Mouse (Mus musculus) liver, embryonic 15.5 days (tissue): ENCODE measurements around the gene Slc48a1. TPM values are rescaled to one million over a fixed set of nuclear protein-coding genes. Genes with fewer than 3 reads are reported as not detected.
A peak's percentile ranks its signal among the peaks of the same experiment; 100 is the strongest.

Experiments
- ATAC-seq: fragments of 200-750 bp; cut with Nextera tagmentation; 2 replicates; pipeline ENCODE4 v1.8.0; 2017; ENCODE audit warnings: moderate number of reproducible peaks, mild to moderate bottlenecking, moderate library complexity; ENCODE audit not compliant: insufficient read depth
- H3K27ac ChIP-seq: fragments of 300-500 bp; sonication (generic); replicated peaks from 2 replicates; pipeline ENCODE4 v1.5.1; 2015; ENCODE audit warnings: mild to moderate bottlenecking, inconsistent platforms
- H3K27me3 ChIP-seq: fragments of 300-500 bp; sonication (generic); 2 replicates; pipeline ENCODE4 v1.6.1; 2015; ENCODE audit warnings: mild to moderate bottlenecking, inconsistent platforms
- H3K36me3 ChIP-seq: fragments of 300-500 bp; sonication (generic); replicated peaks from 2 replicates; pipeline ENCODE4 v1.6.1; 2015; ENCODE audit warnings: moderate library complexity, mild to moderate bottlenecking, inconsistent platforms
- H3K4me1 ChIP-seq: fragments of 300-500 bp; sonication (generic); replicated peaks from 2 replicates; pipeline ENCODE4 v1.6.1; 2015; ENCODE audit warnings: inconsistent platforms
- H3K4me2 ChIP-seq: fragments of 300-500 bp; sonication (generic); 2 replicates; pipeline ENCODE4 v1.6.1; 2015; ENCODE audit warnings: moderate library complexity, mild to moderate bottlenecking, inconsistent platforms
- H3K4me3 ChIP-seq: fragments of 300-500 bp; sonication (generic); replicated peaks from 2 replicates; pipeline ENCODE4 v1.5.1; 2015; ENCODE audit warnings: mild to moderate bottlenecking, inconsistent platforms
- H3K9ac ChIP-seq: fragments of 300-500 bp; sonication (generic); 2 replicates; pipeline ENCODE4 v1.6.1; 2015; ENCODE audit warnings: moderate library complexity, mild to moderate bottlenecking, inconsistent platforms
- H3K9me3 ChIP-seq: fragments of 300-500 bp; sonication (generic); replicated peaks from 2 replicates; pipeline ENCODE4 v1.6.1; 2016; ENCODE audit warnings: inconsistent platforms
- WGBS: fragments of 180-500 bp; shearing (Covaris S2); methylation state at CpG from one replicate; pipeline ENCODE4 v1.1.7; 2015; ENCODE audit warnings: mixed read lengths; ENCODE audit not compliant: insufficient replicate concordance; 5-methylcytosine and 5-hydroxymethylcytosine counted together
- polyA plus RNA-seq: library from polyadenylated mRNA; unstranded; fragments of >200 nt; fragmentation: Nextera tagmentation; extraction: Ambion mirVana; gene quantifications from 2 replicates; pipeline ENCODE4 v1.2.1, GENCODE M21; 2015

Gene Slc48a1
- polyA plus RNA-seq, 1 experiment from 2014 or later = 101 TPM

DNA sequence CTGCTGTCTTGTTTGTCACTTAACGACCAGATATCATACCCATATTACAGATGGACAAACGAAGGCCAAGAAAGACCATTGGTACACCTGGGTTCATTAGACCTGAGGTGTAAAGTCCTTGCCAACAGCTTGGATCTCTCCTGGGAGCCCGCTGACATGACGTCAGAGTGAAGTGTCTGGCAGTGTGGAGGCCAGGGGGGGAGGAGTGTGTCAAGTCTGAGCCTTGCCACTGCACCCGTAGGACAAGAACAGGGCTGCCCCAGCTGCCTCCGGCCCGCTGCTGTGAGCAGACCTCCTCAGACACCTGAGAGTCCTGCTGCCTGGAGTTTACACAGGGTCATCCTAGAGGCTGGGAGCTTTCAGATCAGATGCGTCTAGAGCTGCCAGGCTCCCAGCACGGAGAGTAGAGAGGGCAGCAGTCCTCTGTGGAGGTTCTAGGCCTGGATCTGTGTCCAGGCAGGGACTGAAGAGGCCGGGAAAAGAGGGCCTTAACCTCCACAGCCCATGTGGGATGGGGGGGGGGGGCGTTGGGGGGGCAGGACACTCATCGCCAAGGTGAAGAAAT lies 34.3 kb upstream of the Slc48a1 start:
- ATAC-seq = no peak
- no peak overlapping the region for H3K4me2 ChIP-seq
- no peaks in the 10 kb centered on the region for H3K36me3 ChIP-seq
- no peak overlapping the region for H3K9ac ChIP-seq
- 67% methylated on average over 12 of the region's 12 CpGs for WGBS
- no peak overlapping the region for H3K27ac ChIP-seq
- H3K4me3 ChIP-seq = no peak overlapping the region
- no peaks in the 10 kb centered on the region for H3K9me3 ChIP-seq
- H3K4me1 ChIP-seq = peaks cover 59% of the 10 kb centered on the region
- H3K27me3 ChIP-seq = no peaks in the 10 kb centered on the region

DNA sequence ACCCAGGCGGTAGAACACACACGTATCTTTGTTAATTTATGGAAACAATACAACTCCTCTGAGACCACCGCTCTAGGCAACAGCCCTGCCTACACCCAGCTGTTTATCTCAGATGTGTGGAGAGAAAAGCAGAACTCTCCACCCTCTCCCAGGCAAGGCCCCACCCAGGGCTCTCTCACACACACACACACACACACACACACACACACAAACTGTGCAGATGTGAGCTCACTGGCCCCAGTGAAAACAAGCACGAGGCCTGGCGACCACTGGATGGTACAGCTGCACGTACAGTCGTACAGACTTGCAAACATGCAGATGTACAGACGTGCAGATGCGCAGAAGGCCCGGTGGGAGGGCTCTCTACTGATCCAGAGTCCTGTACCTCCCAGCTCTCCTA lies 33.4 kb upstream of the Slc48a1 start:
- H3K27ac ChIP-seq = peak overlapping the region; percentile 61; the same call in 1 of the 2 replicates
- ATAC-seq = peak; percentile 79
- peak overlapping the region; percentile 27 for H3K4me2 ChIP-seq
- H3K9ac ChIP-seq = no peak overlapping the region
- 20% methylated on average over 10 of the region's 10 CpGs for WGBS
- no peak overlapping the region for H3K4me3 ChIP-seq
- H3K36me3 ChIP-seq = no peaks in the 10 kb centered on the region
- no peaks in the 10 kb centered on the region for H3K9me3 ChIP-seq
- peaks cover 60% of the 10 kb centered on the region for H3K4me1 ChIP-seq
- H3K27me3 ChIP-seq = no peaks in the 10 kb centered on the region

DNA sequence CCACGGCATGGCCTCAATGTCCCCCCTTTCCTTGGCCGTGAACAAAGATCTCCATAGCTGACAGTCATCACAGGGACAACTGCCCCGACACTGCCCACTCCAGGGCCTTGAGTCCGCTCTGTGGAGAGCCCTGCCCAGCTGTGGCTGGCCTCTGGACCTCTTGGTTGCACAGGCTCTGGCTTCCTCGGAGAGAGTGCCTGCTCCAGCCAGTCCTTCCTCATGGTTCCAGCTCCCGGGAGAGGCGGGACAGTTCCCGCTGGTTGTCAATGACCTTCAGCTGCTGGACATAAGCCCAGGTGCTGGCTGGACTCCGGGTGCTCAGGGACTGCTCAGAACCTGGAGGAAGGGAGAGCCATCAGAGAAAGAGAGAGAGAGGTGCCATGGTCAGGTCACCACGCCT lies 33.0 kb upstream of the Slc48a1 start:
- H3K36me3 ChIP-seq = no peaks in the 10 kb centered on the region
- no peak for ATAC-seq
- H3K4me1 ChIP-seq = peaks cover 62% of the 10 kb centered on the region
- H3K9ac ChIP-seq = no peak overlapping the region
- no peaks in the 10 kb centered on the region for H3K27me3 ChIP-seq
- peak overlapping the region; percentile 27; the same call in 1 of the 2 replicates for H3K4me2 ChIP-seq
- 48% methylated on average over 10 of the region's 10 CpGs for WGBS
- no peak overlapping the region for H3K4me3 ChIP-seq
- peak overlapping the region; percentile 61; the same call in 1 of the 2 replicates for H3K27ac ChIP-seq
- H3K9me3 ChIP-seq = no peaks in the 10 kb centered on the region

DNA sequence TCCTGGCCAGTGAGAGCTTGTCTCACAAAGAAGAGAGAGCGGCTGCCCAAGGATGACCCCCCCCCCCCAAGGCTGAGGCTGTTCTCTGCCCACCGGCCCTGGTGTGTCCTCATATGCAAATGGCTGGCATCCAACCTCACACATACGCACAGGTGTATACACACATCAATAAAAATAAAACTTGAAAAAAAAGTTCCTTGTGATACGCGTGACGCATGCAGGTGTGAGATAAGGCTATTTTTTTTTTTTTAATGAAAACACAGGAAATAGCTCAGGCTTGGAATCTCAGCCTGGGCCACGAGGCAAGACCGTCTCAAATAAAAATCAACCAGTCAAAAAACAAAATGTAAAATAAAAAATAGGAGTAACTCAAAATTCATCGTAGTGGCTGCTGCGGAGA lies 32.0 kb upstream of the Slc48a1 start:
- no peak for ATAC-seq
- no peaks in the 10 kb centered on the region for H3K9me3 ChIP-seq
- no peak overlapping the region for H3K9ac ChIP-seq
- peaks cover 69% of the 10 kb centered on the region for H3K4me1 ChIP-seq
- H3K27ac ChIP-seq = peak overlapping the region; percentile 35; the same call in 1 of the 2 replicates
- peak overlapping the region; percentile 9; the same call in 1 of the 2 replicates for H3K4me3 ChIP-seq
- H3K36me3 ChIP-seq = no peaks in the 10 kb centered on the region
- no peaks in the 10 kb centered on the region for H3K27me3 ChIP-seq
- WGBS = 60% methylated on average over 10 of the region's 10 CpGs
- peak overlapping the region; percentile 46 for H3K4me2 ChIP-seq

DNA sequence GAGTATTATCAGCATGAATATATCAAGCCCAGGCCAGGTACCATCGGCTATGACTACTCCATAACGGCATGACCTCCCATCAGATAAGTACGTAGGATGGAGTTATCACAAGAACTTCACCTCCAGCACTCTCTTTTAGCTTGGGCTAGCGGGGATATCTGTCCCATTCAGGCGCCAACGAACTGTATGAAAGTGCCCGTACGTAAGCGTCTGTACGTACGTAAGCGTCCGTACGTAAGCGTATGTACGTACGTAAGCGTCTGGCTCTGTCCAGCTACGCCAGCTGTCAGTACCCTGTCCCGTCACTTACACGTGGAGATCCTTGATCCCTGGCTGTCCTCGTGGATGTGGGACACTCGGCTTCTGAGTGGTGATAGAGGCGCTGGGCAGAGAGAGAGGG lies 31.6 kb upstream of the Slc48a1 start:
- 48% methylated on average over 24 of the region's 24 CpGs for WGBS
- peak; percentile 55 for ATAC-seq
- peak overlapping the region; percentile 46 for H3K4me2 ChIP-seq

DNA sequence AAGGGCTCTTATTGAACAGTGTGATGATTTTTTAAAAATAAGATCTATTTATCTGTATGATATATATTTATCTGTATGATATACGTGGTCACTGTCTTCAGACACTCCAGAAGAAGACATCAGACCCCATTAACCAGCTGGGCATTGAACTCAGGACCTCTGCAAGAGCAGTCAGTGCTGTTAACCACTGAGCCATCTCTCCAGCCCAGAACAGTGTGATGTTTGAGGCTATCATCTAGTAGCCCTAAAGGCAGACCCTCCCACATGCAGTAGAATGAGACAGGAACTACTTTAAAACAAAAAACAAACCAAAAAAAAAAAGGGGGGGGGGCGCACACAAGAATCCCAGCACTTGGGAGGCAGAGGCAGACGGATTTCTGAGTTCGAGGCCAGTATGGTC lies 30.8 kb upstream of the Slc48a1 start:
- H3K36me3 ChIP-seq = no peaks in the 10 kb centered on the region
- 79% methylated on average over 4 of the region's 4 CpGs for WGBS
- H3K9ac ChIP-seq = no peak overlapping the region
- ATAC-seq = no peak
- no peaks in the 10 kb centered on the region for H3K9me3 ChIP-seq
- no peak overlapping the region for H3K4me2 ChIP-seq
- H3K27me3 ChIP-seq = no peaks in the 10 kb centered on the region
- no peak overlapping the region for H3K4me3 ChIP-seq
- peaks cover 64% of the 10 kb centered on the region for H3K4me1 ChIP-seq
- H3K27ac ChIP-seq = no peak overlapping the region

More for the DNA sequence above, 31.6 kb upstream of the Slc48a1 start:
- H3K36me3 ChIP-seq = no peaks in the 10 kb centered on the region
- H3K4me1 ChIP-seq = peaks cover 69% of the 10 kb centered on the region
- no peak overlapping the region for H3K9ac ChIP-seq
- H3K4me3 ChIP-seq = peak overlapping the region; percentile 9; the same call in 1 of the 2 replicates
- no peak overlapping the region; the same call in 1 of the 2 replicates for H3K27ac ChIP-seq
- H3K9me3 ChIP-seq = no peaks in the 10 kb centered on the region
- no peaks in the 10 kb centered on the region for H3K27me3 ChIP-seq

DNA sequence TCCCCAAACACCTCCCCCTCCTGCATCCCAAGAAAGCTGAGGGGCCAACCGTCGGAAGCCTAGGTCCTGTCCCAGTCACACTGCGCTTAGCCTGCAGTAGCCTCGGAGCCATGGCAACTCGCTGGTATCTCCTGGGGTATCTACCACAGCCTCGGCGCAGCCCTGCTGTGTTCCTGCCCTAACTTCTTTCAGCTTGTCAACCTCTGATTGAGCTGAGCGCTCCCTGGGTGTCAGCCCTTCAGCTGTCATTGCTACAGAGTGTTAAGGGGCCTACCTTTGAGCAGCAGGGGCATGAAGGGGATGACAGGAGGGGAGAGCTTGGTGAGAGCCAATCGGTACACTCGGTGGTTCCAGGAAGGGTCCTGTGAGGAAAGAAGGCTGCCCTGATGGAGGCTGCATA lies 30.0 kb upstream of the Slc48a1 start:
- H3K27me3 ChIP-seq = no peaks in the 10 kb centered on the region
- no peaks in the 10 kb centered on the region for H3K9me3 ChIP-seq
- H3K4me2 ChIP-seq = peak overlapping the region; percentile 20; the same call in 1 of the 2 replicates
- WGBS = 27% methylated on average over 10 of the region's 10 CpGs
- no peaks in the 10 kb centered on the region for H3K36me3 ChIP-seq
- no peak overlapping the region for H3K4me3 ChIP-seq
- H3K4me1 ChIP-seq = peaks cover 61% of the 10 kb centered on the region
- 0 out of 2 replicates have a peak, but pooled peaks have one; percentile 21 for ATAC-seq
- H3K27ac ChIP-seq = no peak overlapping the region
- H3K9ac ChIP-seq = 0 out of 2 replicates have a peak overlapping the region, but pooled peaks have one; percentile 2

DNA sequence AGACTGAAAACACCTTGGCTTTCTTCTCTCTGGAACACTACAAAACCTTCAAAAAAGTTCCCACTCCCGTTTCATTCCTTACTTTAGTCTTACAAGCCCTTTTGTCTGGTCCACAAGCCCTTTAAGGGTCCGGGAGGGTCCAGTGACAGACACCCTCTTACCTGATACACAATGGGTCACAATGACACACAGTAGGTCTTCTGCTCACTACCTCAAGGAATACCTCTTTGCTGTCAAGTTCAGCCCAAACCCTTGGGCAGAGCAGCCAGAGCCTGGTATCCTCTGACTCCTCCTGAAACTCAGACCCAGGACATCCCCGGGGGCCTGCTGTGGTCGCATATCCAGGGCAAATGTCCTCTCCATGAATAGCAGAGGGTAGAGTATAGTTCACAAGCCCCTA lies 29.4 kb upstream of the Slc48a1 start:
- Histone ChIP-seq H3K4me1 (peaks cover 59% of the 10 kb centered on the region), H3K27ac (no peak overlapping the region), H3K27me3 (no peaks in the 10 kb centered on the region)

DNA sequence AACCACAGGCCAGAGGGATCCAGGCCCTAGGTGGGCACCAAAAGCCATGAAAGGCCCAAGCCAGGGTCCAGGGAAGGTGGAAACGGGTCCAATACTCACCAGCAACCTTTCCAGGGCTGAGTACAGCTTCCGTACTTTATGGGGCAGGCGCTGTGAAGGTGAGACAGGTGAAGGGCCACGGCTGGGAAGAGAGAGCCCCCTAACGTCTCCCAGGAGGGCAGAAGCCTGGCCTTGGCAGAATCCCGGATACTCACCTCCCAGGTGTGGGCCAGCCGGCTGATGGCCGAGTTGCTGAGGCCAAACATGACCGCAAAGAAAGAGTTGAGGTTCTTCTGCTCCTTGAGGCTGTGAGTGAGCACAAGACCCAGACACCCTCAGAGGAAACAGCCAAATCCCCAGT lies 28.9 kb upstream of the Slc48a1 start:
- Histone ChIP-seq H3K27me3 (no peaks in the 10 kb centered on the region), H3K9me3 (no peaks in the 10 kb centered on the region)
- 71% methylated on average over 9 of the region's 9 CpGs for WGBS

More for the DNA sequence above, 29.4 kb upstream of the Slc48a1 start:
- no peak overlapping the region for H3K4me3 ChIP-seq
- 69% methylated on average over 4 of the region's 4 CpGs for WGBS
- H3K9me3 ChIP-seq = no peaks in the 10 kb centered on the region
- H3K9ac ChIP-seq = no peak overlapping the region
- ATAC-seq = no peak
- no peaks in the 10 kb centered on the region for H3K36me3 ChIP-seq
- H3K4me2 ChIP-seq = no peak overlapping the region

DNA sequence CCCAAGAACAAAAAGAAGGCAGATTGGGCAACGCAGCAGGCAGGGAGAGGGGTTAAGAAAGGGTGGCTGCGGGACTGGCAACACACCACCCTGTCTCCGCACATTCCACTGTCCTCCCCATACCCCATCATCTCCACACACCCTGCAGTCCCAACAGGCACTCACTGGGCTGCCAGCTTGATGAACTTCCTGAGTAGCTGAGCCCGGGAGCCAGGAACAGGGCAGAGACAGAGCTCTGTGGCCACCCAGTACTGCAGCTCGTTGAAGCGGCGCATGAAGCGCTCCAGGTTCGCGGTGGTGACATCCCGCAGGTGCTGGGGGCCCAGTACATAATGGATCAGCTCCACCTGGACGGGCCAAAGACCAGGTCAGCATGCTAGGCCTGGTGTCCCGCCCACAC lies 28.5 kb upstream of the Slc48a1 start:
- Histone ChIP-seq H3K9ac (no peak overlapping the region), H3K36me3 (no peaks in the 10 kb centered on the region), H3K4me1 (peaks cover 52% of the 10 kb centered on the region), H3K4me3 (no peak overlapping the region), H3K9me3 (no peaks in the 10 kb centered on the region), H3K27me3 (no peaks in the 10 kb centered on the region), H3K27ac (no peak overlapping the region), H3K4me2 (no peak overlapping the region)
- WGBS = 76% methylated on average over 13 of the region's 13 CpGs
- ATAC-seq = no peak

More for the DNA sequence above, 28.9 kb upstream of the Slc48a1 start:
- Histone ChIP-seq H3K9ac (no peak overlapping the region), H3K4me1 (peaks cover 55% of the 10 kb centered on the region), H3K4me3 (no peak overlapping the region), H3K36me3 (no peaks in the 10 kb centered on the region), H3K4me2 (no peak overlapping the region), H3K27ac (no peak overlapping the region)
- no peak for ATAC-seq

DNA sequence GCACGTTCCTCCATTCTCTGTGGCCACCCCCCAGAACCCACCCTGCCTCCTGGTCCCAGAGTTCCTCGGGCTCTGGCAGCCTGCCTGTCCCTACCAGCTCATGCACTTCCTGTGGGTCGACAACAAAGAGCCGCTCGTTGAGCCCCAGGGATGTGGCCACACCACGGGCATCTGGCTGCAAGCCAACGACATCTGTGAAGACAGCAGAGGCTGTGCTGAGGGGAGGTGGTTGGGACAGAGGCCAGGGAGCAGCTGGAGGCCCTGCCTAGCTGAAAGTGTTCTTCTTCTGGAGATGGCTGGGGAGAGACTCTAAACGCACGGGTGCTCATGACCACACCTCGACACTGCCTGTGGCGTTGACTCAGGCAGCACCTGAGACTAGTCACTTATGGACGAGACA lies 27.6 kb upstream of the Slc48a1 start:
- Histone ChIP-seq H3K9ac (no peak overlapping the region), H3K27me3 (no peaks in the 10 kb centered on the region), H3K27ac (no peak overlapping the region), H3K36me3 (no peaks in the 10 kb centered on the region), H3K4me1 (peaks cover 43% of the 10 kb centered on the region), H3K9me3 (no peaks in the 10 kb centered on the region), H3K4me2 (no peak overlapping the region), H3K4me3 (no peak overlapping the region)
- 16% methylated on average over 12 of the region's 12 CpGs for WGBS
- ATAC-seq = no peak

DNA sequence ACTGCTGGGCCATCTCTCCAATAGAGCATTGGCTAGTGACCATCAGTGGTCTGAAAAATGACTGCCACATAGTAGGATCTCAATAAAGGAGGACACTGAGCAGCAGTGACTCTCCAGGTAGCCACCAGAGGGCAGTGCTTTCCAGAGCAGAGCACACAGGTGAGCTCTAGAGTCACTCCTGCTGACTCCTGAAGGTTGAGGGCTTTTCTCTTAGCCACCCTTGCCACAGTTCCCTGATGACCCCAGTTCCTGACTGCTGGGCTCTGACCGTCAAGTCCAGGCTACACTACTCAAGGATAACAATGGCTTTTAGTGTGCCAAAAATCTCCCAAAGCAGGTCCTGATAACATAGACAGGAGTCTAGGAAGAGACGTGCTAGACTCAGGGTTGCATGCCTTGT lies 26.6 kb upstream of the Slc48a1 start:
- peaks cover 33% of the 10 kb centered on the region for H3K4me1 ChIP-seq
- WGBS = 59% methylated on average over 2 of the region's 2 CpGs
- H3K9ac ChIP-seq = no peak overlapping the region
- H3K4me3 ChIP-seq = no peak overlapping the region
- H3K36me3 ChIP-seq = no peaks in the 10 kb centered on the region
- no peaks in the 10 kb centered on the region for H3K9me3 ChIP-seq
- no peak for ATAC-seq
- H3K27me3 ChIP-seq = no peaks in the 10 kb centered on the region
- H3K27ac ChIP-seq = no peak overlapping the region
- H3K4me2 ChIP-seq = no peak overlapping the region
